Mouse (Mus musculus): ENCODE data around the gene Brd1. TPM values are rescaled to one million over a fixed set of nuclear protein-coding genes. Genes with fewer than 3 reads are reported as not detected.
"Not testable (repeated sequence)": the region's sequence is repeated elsewhere in the genome, so short reads cannot be mapped to it uniquely, and the experiment has no call there.

Gene Brd1
- polyA plus RNA-seq, 1 experiment from 2014 or later: 23.9 TPM

- ATAC-seq (ENCODE audit: insufficient number of reproducible peaks, insufficient read depth, low FRiP score, low TSS enrichment): no peak
- Histone ChIP-seq H3K27me3 (no peaks in the 10 kb centered on the region), H3K36me3 (peaks cover 80% of the 10 kb centered on the region), H3K4me1 (no peaks in the 10 kb centered on the region), H3K27ac (no peak overlapping the region), H3K4me3 (no peak overlapping the region), H3K4me2 (replicated peaks) (no peak overlapping the region), H3K9ac (no peak overlapping the region), H3K9me3 (no peaks in the 10 kb centered on the region)
- 95% methylated on average over 5 of the region's 5 CpGs for WGBS
Observed at GRCm38 (mm10) chr15:88725036-88725435, 9.0 kb downstream of the Brd1 start.

GRCm38 (mm10) chr15:88724311-88724710 lies 9.7 kb downstream of the Brd1 start:
- no peak overlapping the region for H3K4me3 ChIP-seq
- 66% methylated on average over 7 of the region's 7 CpGs for WGBS
- H3K27ac ChIP-seq: no peak overlapping the region
- ATAC-seq (ENCODE audit: insufficient number of reproducible peaks, insufficient read depth, low FRiP score, low TSS enrichment): no peak
- no peak overlapping the region for H3K4me2 ChIP-seq (replicated peaks)
- no peak overlapping the region for H3K9ac ChIP-seq
- H3K4me1 ChIP-seq: no peaks in the 10 kb centered on the region
- H3K36me3 ChIP-seq: peaks cover 77% of the 10 kb centered on the region
- H3K9me3 ChIP-seq: no peaks in the 10 kb centered on the region
- no peaks in the 10 kb centered on the region for H3K27me3 ChIP-seq

- H3K36me3 ChIP-seq: peaks cover 75% of the 10 kb centered on the region
- WGBS: 93% methylated on average over 6 of the region's 6 CpGs
Observed at GRCm38 (mm10) chr15:88723205-88723604, 10.8 kb downstream of the Brd1 start.

GRCm38 (mm10) chr15:88717239-88717638 lies 16.8 kb downstream of the Brd1 start:
- no peak overlapping the region for H3K4me3 ChIP-seq
- H3K27me3 ChIP-seq: no peaks in the 10 kb centered on the region
- H3K9ac ChIP-seq: no peak overlapping the region
- H3K9me3 ChIP-seq: no peaks in the 10 kb centered on the region
- H3K4me1 ChIP-seq: no peaks in the 10 kb centered on the region
- no peak for ATAC-seq (ENCODE audit: insufficient number of reproducible peaks, insufficient read depth, low FRiP score, low TSS enrichment)
- H3K36me3 ChIP-seq: peaks cover 84% of the 10 kb centered on the region
- H3K27ac ChIP-seq: no peak overlapping the region
- H3K4me2 ChIP-seq (replicated peaks): no peak overlapping the region
- WGBS: 62% methylated on average over 9 of the region's 9 CpGs

More at GRCm38 (mm10) chr15:88723205-88723604, 10.8 kb downstream of the Brd1 start:
- Histone ChIP-seq H3K9me3 (no peaks in the 10 kb centered on the region), H3K4me3 (no peak overlapping the region), H3K27ac (no peak overlapping the region), H3K9ac (no peak overlapping the region), H3K4me2 (replicated peaks) (no peak overlapping the region), H3K4me1 (no peaks in the 10 kb centered on the region), H3K27me3 (no peaks in the 10 kb centered on the region)
- ATAC-seq (ENCODE audit: insufficient number of reproducible peaks, insufficient read depth, low FRiP score, low TSS enrichment): no peak

GRCm38 (mm10) chr15:88716350-88716749 lies 17.7 kb downstream of the Brd1 start:
- H3K27me3 ChIP-seq: no peaks in the 10 kb centered on the region
- no peak overlapping the region for H3K4me2 ChIP-seq (replicated peaks)
- no peak overlapping the region for H3K4me3 ChIP-seq
- ATAC-seq (ENCODE audit: insufficient number of reproducible peaks, insufficient read depth, low FRiP score, low TSS enrichment): no peak
- H3K4me1 ChIP-seq: no peaks in the 10 kb centered on the region
- peaks cover 85% of the 10 kb centered on the region for H3K36me3 ChIP-seq
- no peak overlapping the region for H3K27ac ChIP-seq
- no peak overlapping the region for H3K9ac ChIP-seq
- no peaks in the 10 kb centered on the region for H3K9me3 ChIP-seq

GRCm38 (mm10) chr15:88714021-88714589 lies 19.9 kb downstream of the Brd1 start:
- no peak overlapping the region for H3K27ac ChIP-seq
- no peaks in the 10 kb centered on the region for H3K4me1 ChIP-seq
- WGBS: 89% methylated on average over 6 of the region's 6 CpGs
- ATAC-seq (ENCODE audit: insufficient number of reproducible peaks, insufficient read depth, low FRiP score, low TSS enrichment): no peak
- H3K36me3 ChIP-seq: peaks cover 93% of the 10 kb centered on the region
- H3K27me3 ChIP-seq: no peaks in the 10 kb centered on the region
- no peak overlapping the region for H3K4me2 ChIP-seq (replicated peaks)
- no peaks in the 10 kb centered on the region for H3K9me3 ChIP-seq
- H3K4me3 ChIP-seq: no peak overlapping the region
- no peak overlapping the region for H3K9ac ChIP-seq

GRCm38 (mm10) chr15:88712501-88712900 lies 21.5 kb downstream of the Brd1 start:
- no peak for ATAC-seq (ENCODE audit: insufficient number of reproducible peaks, insufficient read depth, low FRiP score, low TSS enrichment)

GRCm38 (mm10) chr15:88709878-88710277 lies 24.2 kb downstream of the Brd1 start:
- H3K4me2 ChIP-seq (replicated peaks): no peak overlapping the region
- no peak for ATAC-seq (ENCODE audit: insufficient number of reproducible peaks, insufficient read depth, low FRiP score, low TSS enrichment)
- no peak overlapping the region for H3K4me3 ChIP-seq
- 95% methylated on average over 5 of the region's 5 CpGs for WGBS
- peaks cover 98% of the 10 kb centered on the region for H3K36me3 ChIP-seq
- no peaks in the 10 kb centered on the region for H3K4me1 ChIP-seq
- H3K27ac ChIP-seq: no peak overlapping the region
- no peak overlapping the region for H3K9ac ChIP-seq
- H3K27me3 ChIP-seq: no peaks in the 10 kb centered on the region
- H3K9me3 ChIP-seq: no peaks in the 10 kb centered on the region

More at GRCm38 (mm10) chr15:88712501-88712900, 21.5 kb downstream of the Brd1 start:
- Histone ChIP-seq H3K27me3 (no peaks in the 10 kb centered on the region), H3K27ac (no peak overlapping the region), H3K4me2 (replicated peaks) (no peak overlapping the region), H3K4me3 (no peak overlapping the region), H3K9me3 (no peaks in the 10 kb centered on the region), H3K4me1 (no peaks in the 10 kb centered on the region), H3K36me3 (peaks cover 99% of the 10 kb centered on the region), H3K9ac (no peak overlapping the region)
- WGBS: 94% methylated on average over 15 of the region's 15 CpGs

- H3K4me2 ChIP-seq (replicated peaks): no peak overlapping the region
- no peaks in the 10 kb centered on the region for H3K27me3 ChIP-seq
- no peak overlapping the region for H3K4me3 ChIP-seq
- no peaks in the 10 kb centered on the region for H3K9me3 ChIP-seq
- H3K27ac ChIP-seq: no peak overlapping the region
- no peaks in the 10 kb centered on the region for H3K4me1 ChIP-seq
- WGBS: 84% methylated on average over 13 of the region's 13 CpGs
- H3K36me3 ChIP-seq: peaks cover 96% of the 10 kb centered on the region
- H3K9ac ChIP-seq: no peak overlapping the region
- no peak for ATAC-seq (ENCODE audit: insufficient number of reproducible peaks, insufficient read depth, low FRiP score, low TSS enrichment)
Observed at GRCm38 (mm10) chr15:88708657-88709511, 25.1 kb downstream of the Brd1 start.

GRCm38 (mm10) chr15:88708204-88708603 lies 25.8 kb downstream of the Brd1 start:
- ATAC-seq (ENCODE audit: insufficient number of reproducible peaks, insufficient read depth, low FRiP score, low TSS enrichment): no peak
- peaks cover 96% of the 10 kb centered on the region for H3K36me3 ChIP-seq
- H3K4me3 ChIP-seq: no peak overlapping the region
- no peaks in the 10 kb centered on the region for H3K4me1 ChIP-seq
- H3K9ac ChIP-seq: no peak overlapping the region
- no peak overlapping the region for H3K4me2 ChIP-seq (replicated peaks)
- H3K9me3 ChIP-seq: no peaks in the 10 kb centered on the region
- WGBS: 90% methylated on average over 5 of the region's 5 CpGs
- H3K27ac ChIP-seq: no peak overlapping the region
- no peaks in the 10 kb centered on the region for H3K27me3 ChIP-seq

- H3K4me1 ChIP-seq; H3K27me3 ChIP-seq; H3K9me3 ChIP-seq; H3K4me2 ChIP-seq (replicated peaks); ATAC-seq (ENCODE audit: insufficient number of reproducible peaks, insufficient read depth, low FRiP score, low TSS enrichment); H3K4me3 ChIP-seq; H3K27ac ChIP-seq; H3K9ac ChIP-seq: not testable (repeated sequence)
- H3K36me3 ChIP-seq: peaks cover 96% of the 10 kb centered on the region
- WGBS: 77% methylated on average over 13 of the region's 13 CpGs
Observed at GRCm38 (mm10) chr15:88706987-88707386, 27.0 kb downstream of the Brd1 start.

GRCm38 (mm10) chr15:88706320-88706719 lies 27.7 kb downstream of the Brd1 start:
- ATAC-seq (ENCODE audit: insufficient number of reproducible peaks, insufficient read depth, low FRiP score, low TSS enrichment): no peak
- 84% methylated on average over 6 of the region's 6 CpGs for WGBS
- H3K9me3 ChIP-seq: no peaks in the 10 kb centered on the region
- no peaks in the 10 kb centered on the region for H3K27me3 ChIP-seq
- no peak overlapping the region for H3K4me3 ChIP-seq
- no peak overlapping the region for H3K9ac ChIP-seq
- no peaks in the 10 kb centered on the region for H3K4me1 ChIP-seq
- H3K4me2 ChIP-seq (replicated peaks): no peak overlapping the region
- no peak overlapping the region for H3K27ac ChIP-seq
- H3K36me3 ChIP-seq: peaks cover 96% of the 10 kb centered on the region
